Mouse (Mus musculus): ENCODE measurements around the gene Gm21962.

Gene Gm21962

GRCm38 (mm10) chr3:137671224-137671623, at the start of gene Gm21962:
Gm21962 (plus strand) TSS chr3:137671524.
- WGBS = no CpG with 5 or more reads among the region's 3 CpGs

GRCm38 (mm10) chr3:137622091-137622490, 49.2 kb upstream of the Gm21962 start:
- 57% methylated on average over 6 of the region's 6 CpGs for WGBS

- WGBS = 35% methylated on average over 14 of the region's 14 CpGs
Observed at GRCm38 (mm10) chr3:137622895-137623580, 48.3 kb upstream of the Gm21962 start.

- WGBS = 3% methylated on average over 47 of the region's 47 CpGs
Observed at GRCm38 (mm10) chr3:137623581-137624362, 47.6 kb upstream of the Gm21962 start.

GRCm38 (mm10) chr3:137625054-137625453, 46.3 kb upstream of the Gm21962 start:
- WGBS = 56% methylated on average over 5 of the region's 5 CpGs

GRCm38 (mm10) chr3:137633726-137634125, 37.6 kb upstream of the Gm21962 start:
- WGBS = 67% methylated on average over 10 of the region's 10 CpGs

- WGBS = 87% methylated on average over 4 of the region's 4 CpGs
Observed at GRCm38 (mm10) chr3:137636571-137636970, 34.8 kb upstream of the Gm21962 start.

- WGBS = 91% methylated on average over 5 of the region's 5 CpGs
Observed at GRCm38 (mm10) chr3:137641238-137641637, 30.1 kb upstream of the Gm21962 start.

GRCm38 (mm10) chr3:137642137-137642536, 29.2 kb upstream of the Gm21962 start:
- WGBS = 29% methylated on average over 8 of the region's 8 CpGs

GRCm38 (mm10) chr3:137642568-137642967, 28.8 kb upstream of the Gm21962 start:
- WGBS = 70% methylated on average over 3 of the region's 3 CpGs

- WGBS = 95% methylated on average over 3 of the region's 3 CpGs
Observed at GRCm38 (mm10) chr3:137644081-137644480, 27.2 kb upstream of the Gm21962 start.

- 80% methylated on average over 6 of the region's 6 CpGs for WGBS
Observed at GRCm38 (mm10) chr3:137644947-137645346, 26.4 kb upstream of the Gm21962 start.

- WGBS = 42% methylated on average over 12 of the region's 12 CpGs
Observed at GRCm38 (mm10) chr3:137647427-137648100, 23.8 kb upstream of the Gm21962 start.

- WGBS = 34% methylated on average over 5 of the region's 5 CpGs
Observed at GRCm38 (mm10) chr3:137649112-137649511, 22.2 kb upstream of the Gm21962 start.

- 89% methylated on average over 2 of the region's 2 CpGs for WGBS
Observed at GRCm38 (mm10) chr3:137652853-137653252, 18.5 kb upstream of the Gm21962 start.

GRCm38 (mm10) chr3:137680923-137681322, 9.6 kb downstream of the Gm21962 start:
- 17% methylated on average over 3 of the region's 3 CpGs for WGBS

GRCm38 (mm10) chr3:137682911-137683806, 11.8 kb downstream of the Gm21962 start:
- WGBS = 22% methylated on average over 7 of the region's 7 CpGs

- 38% methylated on average over 6 of the region's 6 CpGs for WGBS
Observed at GRCm38 (mm10) chr3:137683807-137684403, 12.6 kb downstream of the Gm21962 start.

GRCm38 (mm10) chr3:137686932-137687331, 15.6 kb downstream of the Gm21962 start:
- 97% methylated on average over 2 of the region's 2 CpGs for WGBS

GRCm38 (mm10) chr3:137715946-137716345, 44.6 kb downstream of the Gm21962 start:
- 58% methylated on average over 2 of the region's 2 CpGs for WGBS

- WGBS = 46% methylated on average over 3 of the region's 3 CpGs
Observed at GRCm38 (mm10) chr3:137716573-137717157, 45.3 kb downstream of the Gm21962 start.
